Mouse (Mus musculus): ENCODE data around the gene Ncf2.

Ncf2 gene

GRCm38 (mm10) chr1:152832316-152832715, 32.3 kb downstream of the Ncf2 start:
- DNase-seq = no peak

DNA sequence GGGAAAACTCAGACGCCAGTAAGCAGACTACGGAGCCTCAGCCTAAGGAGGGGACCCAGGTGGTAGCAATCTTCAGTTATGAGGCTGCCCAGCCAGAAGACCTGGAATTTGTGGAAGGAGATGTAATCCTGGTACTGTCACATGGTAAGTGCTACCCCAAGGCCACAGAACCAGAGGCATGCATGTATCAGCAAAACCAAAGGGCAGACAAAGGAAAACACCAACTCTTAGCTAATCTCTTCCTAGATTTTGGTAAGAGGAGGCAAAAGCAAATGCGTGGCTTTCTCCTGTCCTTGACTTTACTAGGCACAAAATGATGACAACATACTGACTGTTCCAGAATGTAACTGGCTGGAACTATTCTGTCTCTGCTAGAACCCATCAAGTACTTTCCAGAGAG, 35.1 kb downstream of the Ncf2 start:
- no peak for DNase-seq

GRCm38 (mm10) chr1:152838026-152838702, 38.2 kb downstream of the Ncf2 start:
- no peak for DNase-seq

GRCm38 (mm10) chr1:152838841-152839240, 38.8 kb downstream of the Ncf2 start:
- DNase-seq = no peak

- DNase-seq = no peak
These were observed 40.3 kb downstream of the Ncf2 start for GRCm38 (mm10) chr1:152840343-152840742.

DNA sequence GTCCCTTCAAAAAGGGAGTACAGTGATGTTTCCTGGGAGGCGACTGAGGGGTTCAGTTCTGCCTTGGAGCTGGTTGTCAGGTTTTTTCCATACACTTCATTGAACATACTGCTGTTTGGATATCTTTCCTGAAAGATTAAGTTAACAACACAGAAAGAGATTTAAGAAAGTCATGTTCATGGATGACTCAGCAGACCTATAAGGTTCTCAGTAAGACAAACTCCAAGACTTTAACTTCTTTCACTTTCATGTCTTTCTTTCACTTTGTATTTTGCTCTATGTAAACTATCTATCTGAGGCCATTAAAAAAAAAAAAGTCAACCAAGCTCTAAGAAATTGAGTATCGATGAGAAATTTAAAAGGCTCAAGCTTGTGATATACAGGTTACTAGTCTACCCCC, 41.1 kb downstream of the Ncf2 start:
- DNase-seq = no peak

- no peak for DNase-seq
These were observed 44.6 kb downstream of the Ncf2 start for GRCm38 (mm10) chr1:152844634-152845033.

- DNase-seq = no peak
These were observed 45.3 kb downstream of the Ncf2 start for GRCm38 (mm10) chr1:152845211-152845730.

DNA sequence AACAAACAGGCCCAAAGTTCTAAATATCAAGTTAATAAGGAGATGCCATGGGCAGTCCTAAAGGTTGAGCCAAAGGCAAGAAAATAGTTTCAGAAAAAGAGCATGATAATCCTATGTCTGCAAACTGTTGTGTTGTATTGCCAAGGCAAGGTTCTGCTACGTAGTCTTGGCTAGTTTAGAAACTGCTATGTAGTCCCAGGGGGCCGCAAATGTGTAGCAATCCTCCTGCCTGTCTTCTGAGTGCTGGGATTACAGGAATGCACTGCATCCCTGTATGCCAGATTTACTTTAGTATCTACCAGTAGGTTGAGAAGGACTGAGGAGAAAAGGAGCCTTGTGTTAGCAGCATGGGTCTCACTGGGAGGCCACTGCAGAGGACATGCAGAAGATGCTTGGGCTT, 46.9 kb downstream of the Ncf2 start:
- no peak for DNase-seq

DNA sequence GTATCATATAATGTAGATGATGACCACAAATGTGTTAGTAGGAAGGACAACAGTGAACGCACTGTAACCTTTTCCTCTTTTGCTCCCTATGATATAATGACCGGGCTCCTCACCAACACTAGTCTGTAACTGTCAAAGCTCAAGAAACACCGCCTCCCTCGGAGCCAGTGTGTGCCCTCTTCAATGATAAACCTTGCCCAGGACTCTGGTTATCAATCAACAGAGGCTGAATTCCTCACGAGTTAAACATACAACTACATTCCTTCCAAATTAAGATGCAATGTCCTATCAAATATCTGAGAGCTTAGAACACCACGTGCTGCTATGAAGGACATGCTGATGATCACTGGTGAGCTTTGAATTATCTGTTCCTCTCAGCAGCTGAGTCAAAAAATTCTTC, 69.9 kb downstream of the Ncf2 start:
- DNase-seq = no peak

- DNase-seq = no peak
These were observed 71.0 kb downstream of the Ncf2 start for GRCm38 (mm10) chr1:152871031-152871430.

Measured in lung, postnatal 4 days (tissue).